Mouse (Mus musculus) ES-E14 (cell line): ENCODE measurements around the gene Sec63.

ENCODE experiments used
- CHD2 ChIP-seq: IDR thresholded peaks from 2 replicates; pipeline ENCODE4 v1.6.1; 2014; ENCODE audit warnings: mild to moderate bottlenecking, low read depth, low read length, inconsistent platforms
- HCFC1 ChIP-seq: IDR thresholded peaks from 2 replicates; pipeline ENCODE4 v1.6.1; 2012; ENCODE audit warnings: low read length, inconsistent platforms, borderline replicate concordance; ENCODE audit not compliant: insufficient read depth
- MAFK ChIP-seq: IDR thresholded peaks from 2 replicates; pipeline ENCODE4 v1.6.1; 2014; ENCODE audit warnings: mild to moderate bottlenecking, low read depth, low read length, inconsistent platforms; ENCODE audit not compliant: insufficient read depth
- ZC3H11A ChIP-seq: IDR thresholded peaks from 2 replicates; pipeline ENCODE4 v1.6.1; 2012; ENCODE audit warnings: low read depth, mild to moderate bottlenecking, inconsistent platforms, low read length, borderline replicate concordance
- ZNF384 ChIP-seq: IDR thresholded peaks from 2 replicates; pipeline ENCODE4 v1.6.1; 2012; ENCODE audit warnings: low read depth, low read length, inconsistent platforms

DNA sequence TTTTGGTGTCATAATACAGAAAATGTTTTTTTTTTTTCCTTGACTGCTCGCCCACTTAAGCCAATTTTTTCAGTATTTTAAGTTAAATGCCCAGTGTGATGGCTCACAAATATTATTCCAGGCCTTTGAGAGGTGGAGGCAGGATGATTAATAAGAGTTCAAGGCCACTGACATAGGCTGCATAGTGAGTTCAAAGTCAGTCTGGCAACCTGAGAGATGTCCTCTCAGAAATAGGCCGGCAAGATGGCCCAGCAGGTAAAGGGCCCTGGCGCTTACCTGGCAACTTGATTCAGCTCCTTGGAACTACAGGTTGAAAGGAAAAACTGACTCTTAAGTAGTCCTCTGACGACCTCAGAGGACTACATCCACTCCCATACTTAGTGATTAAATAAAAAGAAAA lies 1.9 kb downstream of the Sec63 start:
- no peak for TF ChIP-seq ZNF384
- no peak for TF ChIP-seq HCFC1
- no peak for TF ChIP-seq ZC3H11A
- no peak for TF ChIP-seq CHD2
- TF ChIP-seq MAFK, result no peak
